Mouse (Mus musculus) heart, postnatal 10 days (tissue): Measurements from ENCODE around the gene Plekhh1. TPM values are rescaled to one million over a fixed set of nuclear protein-coding genes. Genes with fewer than 3 reads are reported as not detected.
"Not testable (repeated sequence)": the region's sequence is repeated elsewhere in the genome, so short reads cannot be mapped to it uniquely, and the experiment has no call there.

Experiments
- DNase-seq, 2 experiments: peaks; one replicate each; pipeline ENCODE4 v3.0.0; 2021
- intact Hi-C: fragments of 180-260 bp; cut with DNase I; formaldehyde crosslinking; loops from one replicate; pipeline ENCODE4 v1.15.1; 2025
- total RNA-seq, 2 experiments: library from RNA; stranded (reverse); gene quantifications; 2 replicates each; pipeline ENCODE4 v1.2.3; 2021

Plekhh1 gene
- total RNA-seq, 2 experiments from 2014 or later = 6.7 to 19.2 TPM

GRCm38 (mm10) chr12:79022882-79023281 is 6.1 kb upstream of the Plekhh1 start:
- intact Hi-C loops = loop anchor here (1.0 kb wide), 2 partner anchors 69 to 74 kb away; no protein-coding TSS in a partner anchor
- peak; percentile 69 to 73 for DNase-seq

GRCm38 (mm10) chr12:79027526-79027925 is 1.4 kb upstream of the Plekhh1 start:
- intact Hi-C loops, DNase-seq: not testable (repeated sequence)

GRCm38 (mm10) chr12:79034331-79034730 is 5.4 kb downstream of the Plekhh1 start:
- intact Hi-C loops = no loop called here
- DNase-seq = no peak

- no peak for DNase-seq
- intact Hi-C loops = no loop called here
Observed at GRCm38 (mm10) chr12:79035349-79035748, 6.4 kb downstream of the Plekhh1 start.

GRCm38 (mm10) chr12:79039708-79040107 is 10.7 kb downstream of the Plekhh1 start:
- DNase-seq = no peak
- intact Hi-C loops = no loop called here

- intact Hi-C loops = no loop called here
- DNase-seq = no peak
Observed at GRCm38 (mm10) chr12:79040201-79040827, 11.4 kb downstream of the Plekhh1 start.

- intact Hi-C loops = no loop called here
- DNase-seq = no peak
Observed at GRCm38 (mm10) chr12:79041436-79041835, 12.5 kb downstream of the Plekhh1 start.

DNA sequence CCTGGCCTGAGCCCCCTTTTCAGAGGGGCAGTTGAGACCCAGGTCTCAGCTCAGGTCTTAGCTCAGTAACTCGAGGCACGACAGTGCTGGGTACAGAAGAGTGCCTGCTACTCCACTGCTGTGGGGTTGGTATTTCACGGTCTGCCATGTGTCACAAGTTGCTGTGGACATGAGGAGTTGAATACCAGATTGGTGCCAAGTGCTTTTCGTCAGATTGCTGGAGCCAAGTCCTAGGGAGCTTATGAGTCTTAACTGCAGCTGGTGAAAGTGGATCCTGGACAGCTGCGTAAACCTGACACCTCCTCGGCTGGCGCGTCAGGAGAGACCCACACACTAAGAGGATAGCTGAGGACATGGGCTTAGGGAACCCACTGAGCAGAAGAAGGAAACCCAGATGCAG is 15.7 kb downstream of the Plekhh1 start:
- intact Hi-C loops = no loop called here
- peak; percentile 83 to 85 for DNase-seq

DNA sequence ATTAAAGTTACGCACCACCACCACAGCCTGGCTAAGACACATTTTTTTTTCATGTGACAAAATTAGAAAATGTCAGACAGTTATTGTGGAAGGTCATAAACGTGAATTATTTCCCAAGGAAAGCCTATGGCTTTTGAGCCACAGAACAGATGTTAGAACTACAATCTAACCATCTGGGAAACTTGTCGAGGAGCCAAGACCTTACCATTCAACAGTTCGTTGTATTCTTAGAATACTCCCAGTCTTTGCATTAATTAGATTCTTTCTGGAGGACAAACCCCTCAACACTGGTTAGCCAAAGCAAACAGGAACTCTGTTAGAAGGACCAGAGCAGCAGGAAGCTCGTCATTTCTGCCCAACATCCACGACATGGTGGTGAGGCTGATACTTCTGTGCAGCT is 17.2 kb downstream of the Plekhh1 start:
- intact Hi-C loops = no loop called here
- DNase-seq = no peak

- no peak for DNase-seq
- intact Hi-C loops = no loop called here
Observed at GRCm38 (mm10) chr12:79047203-79047602, 18.2 kb downstream of the Plekhh1 start.

GRCm38 (mm10) chr12:79048898-79049297 is 19.9 kb downstream of the Plekhh1 start:
- DNase-seq = peak; percentile 74 to 82
- intact Hi-C loops = no loop called here

DNA sequence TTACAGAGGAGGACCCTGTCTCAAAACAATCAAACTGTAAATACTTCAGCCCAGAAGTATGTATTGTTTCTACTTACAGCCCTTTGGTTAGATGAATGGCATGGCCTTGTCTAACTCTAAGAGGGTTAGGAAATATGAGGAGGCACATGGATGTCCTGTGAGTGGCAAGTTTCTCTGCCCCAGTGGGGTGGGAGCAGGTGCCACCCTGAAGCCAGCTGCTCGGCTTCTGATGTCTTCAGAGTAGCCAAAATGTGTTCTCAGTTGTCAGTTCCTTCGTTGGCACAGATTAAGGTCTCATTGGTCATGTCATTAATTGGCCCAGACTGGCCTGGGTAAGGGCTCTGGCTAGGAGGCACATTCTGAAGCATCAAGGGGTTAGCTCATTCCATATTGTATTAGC is 20.8 kb downstream of the Plekhh1 start:
- intact Hi-C loops = no loop called here

DNA sequence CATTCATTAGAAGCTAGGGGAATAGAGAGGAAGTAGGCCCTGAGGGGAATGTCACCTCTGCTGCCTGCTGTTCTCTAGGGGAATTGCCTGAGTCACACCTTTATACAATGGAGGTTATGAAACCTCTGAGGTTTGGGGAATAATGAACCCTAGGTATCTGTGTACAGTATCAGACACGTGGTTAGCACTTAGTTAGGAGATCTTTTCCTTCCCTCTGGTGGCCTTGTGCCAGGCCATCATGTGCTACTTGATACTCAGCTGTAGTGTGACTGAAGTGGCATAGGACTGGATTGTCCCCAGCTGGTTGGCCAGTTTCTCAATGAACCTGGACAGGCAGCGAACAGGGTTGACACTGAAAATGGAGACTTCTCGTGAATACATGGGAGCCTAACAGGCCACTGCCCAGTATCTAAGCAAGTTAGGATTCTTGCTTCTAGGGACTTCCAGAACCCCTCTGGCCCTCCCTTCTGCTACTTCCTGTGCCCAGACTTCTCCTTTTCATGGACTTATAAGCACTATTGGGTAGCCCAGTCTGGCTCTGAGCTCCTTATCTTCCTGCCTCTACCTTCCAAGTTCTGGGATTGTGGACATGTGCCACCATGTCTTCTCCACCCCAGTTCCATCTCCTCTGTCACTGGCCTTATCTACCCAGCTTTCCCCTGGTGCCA is 21.7 kb downstream of the Plekhh1 start:
- intact Hi-C loops = no loop called here
- DNase-seq = peak; percentile 39 to 52

More for the DNA sequence above, 20.8 kb downstream of the Plekhh1 start:
- DNase-seq = no peak

GRCm38 (mm10) chr12:79052073-79052472 is 23.1 kb downstream of the Plekhh1 start:
- peak in 1 of 2 experiments; percentile 24 for DNase-seq
- intact Hi-C loops = no loop called here

DNA sequence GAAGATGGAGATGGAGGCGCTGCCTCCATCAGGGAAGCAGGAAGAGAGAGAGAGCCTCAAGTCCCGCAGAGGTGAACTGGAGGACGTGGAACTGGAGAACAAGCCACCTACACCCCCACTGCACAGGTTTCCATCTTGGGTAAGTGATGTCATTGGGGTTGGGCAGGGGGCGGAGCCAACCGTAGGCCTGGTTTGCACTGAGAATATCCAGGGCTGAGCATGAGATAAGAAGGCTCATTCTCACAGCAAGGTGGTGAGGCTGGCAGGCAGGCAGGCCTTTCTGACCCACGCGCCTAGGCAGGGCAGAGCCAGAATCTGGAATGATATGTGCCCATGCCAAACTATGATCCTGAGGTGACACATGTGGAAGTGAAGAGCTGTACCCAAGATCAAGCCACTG is 26.3 kb downstream of the Plekhh1 start:
- peak; percentile 86 to 90 for DNase-seq
- intact Hi-C loops = no loop called here

- intact Hi-C loops = no loop called here
- no peak for DNase-seq
Observed at GRCm38 (mm10) chr12:79059573-79059972, 30.6 kb downstream of the Plekhh1 start.

DNA sequence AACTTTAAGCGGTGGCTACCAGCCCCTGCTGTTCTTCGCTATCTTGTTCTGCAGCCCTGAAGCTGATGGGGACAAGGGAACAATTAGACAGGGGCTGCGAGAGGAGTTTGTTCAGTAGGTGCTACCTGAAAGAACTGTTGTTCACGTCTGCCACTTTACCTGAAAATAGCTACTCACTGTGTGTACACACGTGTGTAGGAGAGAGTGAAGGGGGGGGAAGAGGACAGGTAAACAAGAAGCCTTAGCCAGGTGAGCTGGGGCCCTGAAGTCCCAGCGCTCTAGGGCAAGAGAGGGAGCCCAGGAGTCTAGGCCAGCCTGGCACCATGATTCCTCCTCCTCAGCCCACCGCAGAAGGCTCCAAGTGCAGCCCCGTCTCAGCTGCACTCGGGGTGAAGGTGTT is 31.2 kb downstream of the Plekhh1 start:
- intact Hi-C loops = no loop called here
- no peak for DNase-seq

GRCm38 (mm10) chr12:79060766-79061652 is 32.0 kb downstream of the Plekhh1 start:
- intact Hi-C loops = no loop called here
- peak in 1 of 2 experiments; percentile 15 for DNase-seq

GRCm38 (mm10) chr12:79064451-79064850 is 35.5 kb downstream of the Plekhh1 start:
- no peak for DNase-seq
- intact Hi-C loops = no loop called here

- intact Hi-C loops = no loop called here
- DNase-seq = no peak
Observed at GRCm38 (mm10) chr12:79066431-79066830, 37.5 kb downstream of the Plekhh1 start.

GRCm38 (mm10) chr12:79067526-79067925 is 38.6 kb downstream of the Plekhh1 start:
- intact Hi-C loops = no loop called here
- DNase-seq = no peak
